Mouse (Mus musculus) liver, embryonic 11.5 days (tissue): ENCODE results near the gene Ogfod3. TPM values are rescaled to one million over a fixed set of nuclear protein-coding genes. Genes with fewer than 3 reads are reported as not detected.

Experiments
- ATAC-seq: fragments of 200-750 bp; cut with Nextera tagmentation; replicated peaks from 2 replicates; pipeline ENCODE4 v1.8.0; 2017; ENCODE audit warnings: moderate number of reproducible peaks, mild to moderate bottlenecking, moderate TSS enrichment, moderate library complexity; ENCODE audit not compliant: low FRiP score
- DNase-seq: peaks from one replicate; pipeline ENCODE4 v3.0.0-alpha.2; 2017; ENCODE audit warnings: low spot score
- H3K27ac ChIP-seq: fragments of 300-500 bp; sonication (generic); 2 replicates; pipeline ENCODE4 v1.5.1; 2014; ENCODE audit warnings: mild to moderate bottlenecking, low read depth, low read length, control low read depth
- H3K27me3 ChIP-seq: fragments of 300-500 bp; sonication (generic); replicated peaks from 2 replicates; pipeline ENCODE4 v1.6.1; 2014; ENCODE audit warnings: low read length, mixed read lengths; ENCODE audit not compliant: control insufficient read depth, insufficient read depth
- H3K36me3 ChIP-seq: fragments of 300-500 bp; sonication (generic); 2 replicates; pipeline ENCODE4 v1.6.1; 2014; ENCODE audit warnings: mild to moderate bottlenecking, low read length, moderate library complexity, mixed read lengths; ENCODE audit not compliant: control insufficient read depth, insufficient read depth
- H3K4me1 ChIP-seq: fragments of 300-500 bp; sonication (generic); replicated peaks from 2 replicates; pipeline ENCODE4 v1.6.1; 2014; ENCODE audit warnings: low read length, mixed read lengths; ENCODE audit not compliant: control insufficient read depth, insufficient read depth
- H3K4me2 ChIP-seq: fragments of 300-500 bp; sonication (generic); 2 replicates; pipeline ENCODE4 v1.6.1; 2014; ENCODE audit warnings: mild to moderate bottlenecking, control low read depth, moderate library complexity
- H3K4me3 ChIP-seq: fragments of 300-500 bp; sonication (generic); 2 replicates; pipeline ENCODE4 v1.5.1; 2014; ENCODE audit warnings: low read depth, low read length, control low read depth
- H3K9ac ChIP-seq: fragments of 300-500 bp; sonication (generic); 2 replicates; pipeline ENCODE4 v1.6.1; 2014; ENCODE audit warnings: low read depth, low read length, control low read depth
- H3K9me3 ChIP-seq: fragments of 300-500 bp; sonication (generic); 2 replicates; pipeline ENCODE4 v1.6.1; 2016; ENCODE audit warnings: low read length, inconsistent platforms, mixed read lengths; ENCODE audit not compliant: control insufficient read depth
- WGBS: fragments of 180-500 bp; shearing (Covaris S2); extraction: QIAGEN DNeasy Blood & Tissue Kit; methylation state at CpG from one replicate; pipeline ENCODE4 v1.1.7; 2014; 5-methylcytosine and 5-hydroxymethylcytosine counted together
- polyA plus RNA-seq: library from polyadenylated mRNA; unstranded; fragments of >200 nt; fragmentation: Nextera tagmentation; extraction: Ambion mirVana; gene quantifications from 2 replicates; pipeline ENCODE4 v1.2.1, GENCODE M21; 2014

Ogfod3 gene
- polyA plus RNA-seq, 1 experiment from 2014 or later: 23.4 TPM

GRCm38 (mm10) chr11:121176285-121177270, 27.9 kb downstream of the Ogfod3 start:
- Histone ChIP-seq H3K27ac (no peak overlapping the region), H3K4me1 (0 out of 2 replicates have a peak, but pooled peaks cover 4% of the 10 kb centered on the region), H3K27me3 (no peaks in the 10 kb centered on the region), H3K9ac (no peak overlapping the region), H3K4me3 (no peak overlapping the region), H3K4me2 (no peak overlapping the region), H3K36me3 (no peaks in the 10 kb centered on the region), H3K9me3 (no peaks in the 10 kb centered on the region)
- ATAC-seq (peak; percentile 62), DNase-seq (peak; percentile 50)
- 55% methylated on average over 12 of the region's 12 CpGs for WGBS

- Histone ChIP-seq H3K9ac (no peak overlapping the region), H3K27me3 (no peaks in the 10 kb centered on the region), H3K9me3 (no peaks in the 10 kb centered on the region), H3K4me2 (no peak overlapping the region), H3K4me3 (no peak overlapping the region), H3K27ac (no peak overlapping the region), H3K36me3 (no peaks in the 10 kb centered on the region), H3K4me1 (0 out of 2 replicates have a peak, but pooled peaks cover 4% of the 10 kb centered on the region)
- DNase-seq (no peak), ATAC-seq (no peak)
- 52% methylated on average over 3 of the region's 3 CpGs for WGBS
Measured at GRCm38 (mm10) chr11:121174234-121174633, 30.3 kb downstream of the Ogfod3 start.

GRCm38 (mm10) chr11:121173203-121173602, 31.3 kb downstream of the Ogfod3 start:
- H3K9ac ChIP-seq: no peak overlapping the region
- H3K9me3 ChIP-seq: no peaks in the 10 kb centered on the region
- H3K36me3 ChIP-seq: no peaks in the 10 kb centered on the region
- DNase-seq (no peak), ATAC-seq (no peak)
- 0 out of 2 replicates have a peak, but pooled peaks cover 4% of the 10 kb centered on the region for H3K4me1 ChIP-seq
- H3K4me2 ChIP-seq: no peak overlapping the region
- no peak overlapping the region for H3K4me3 ChIP-seq
- 76% methylated on average over 5 of the region's 5 CpGs for WGBS
- H3K27ac ChIP-seq: no peak overlapping the region
- H3K27me3 ChIP-seq: no peaks in the 10 kb centered on the region

- H3K9ac ChIP-seq: no peak overlapping the region
- no peaks in the 10 kb centered on the region for H3K36me3 ChIP-seq
- 87% methylated on average over 4 of the region's 4 CpGs for WGBS
- H3K4me3 ChIP-seq: no peak overlapping the region
- no peak for DNase-seq
- peaks cover 2% of the 10 kb centered on the region; the same call in 1 of the 2 replicates for H3K27me3 ChIP-seq
- no peaks in the 10 kb centered on the region for H3K9me3 ChIP-seq
- ATAC-seq: no peak
- H3K4me1 ChIP-seq: no peaks in the 10 kb centered on the region
- H3K4me2 ChIP-seq: no peak overlapping the region
- H3K27ac ChIP-seq: no peak overlapping the region
Measured at GRCm38 (mm10) chr11:121163751-121164150, 40.8 kb downstream of the Ogfod3 start.

- ATAC-seq (no peak), DNase-seq (no peak)
- 89% methylated on average over 26 of the region's 26 CpGs for WGBS
Measured at GRCm38 (mm10) chr11:121160636-121161346, 43.7 kb downstream of the Ogfod3 start.

GRCm38 (mm10) chr11:121159971-121160370, 44.5 kb downstream of the Ogfod3 start, which contains the start of gene Uts2r:
TSS of gene Uts2r (plus strand) at chr11:121160271.
- H3K36me3 ChIP-seq: no peaks in the 10 kb centered on the region
- 79% methylated on average over 5 of the region's 5 CpGs for WGBS
- H3K27ac ChIP-seq: no peak within 1 kb of the TSS
- DNase-seq (no peak), ATAC-seq (no peak)
- no peak within 1 kb of the TSS for H3K4me3 ChIP-seq
- H3K4me1 ChIP-seq: 0 out of 2 replicates have a peak, but pooled peaks cover 5% of the 10 kb centered on the region
- H3K9me3 ChIP-seq: no peaks in the 10 kb centered on the region
- H3K4me2 ChIP-seq: no peak within 1 kb of the TSS
- peaks cover 34% of the 10 kb centered on the region for H3K27me3 ChIP-seq
- no peak within 1 kb of the TSS for H3K9ac ChIP-seq

More at GRCm38 (mm10) chr11:121160636-121161346, 43.7 kb downstream of the Ogfod3 start:
- Histone ChIP-seq H3K36me3 (no peaks in the 10 kb centered on the region), H3K4me3 (no peak overlapping the region), H3K9ac (no peak overlapping the region), H3K9me3 (no peaks in the 10 kb centered on the region), H3K27ac (no peak overlapping the region), H3K4me2 (no peak overlapping the region), H3K27me3 (peaks cover 25% of the 10 kb centered on the region), H3K4me1 (0 out of 2 replicates have a peak, but pooled peaks cover 5% of the 10 kb centered on the region)

GRCm38 (mm10) chr11:121156411-121156891, 48.1 kb downstream of the Ogfod3 start:
- Histone ChIP-seq H3K27me3 (peaks cover 37% of the 10 kb centered on the region), H3K36me3 (no peaks in the 10 kb centered on the region), H3K9me3 (no peaks in the 10 kb centered on the region), H3K4me1 (0 out of 2 replicates have a peak, but pooled peaks cover 5% of the 10 kb centered on the region), H3K4me2 (peak overlapping the region; percentile 61), H3K9ac (no peak overlapping the region), H3K27ac (no peak overlapping the region), H3K4me3 (peak overlapping the region; percentile 34)
- WGBS: 3% methylated on average over 45 of the region's 45 CpGs
- no peak for DNase-seq
- no peak for ATAC-seq

- DNase-seq (no peak), ATAC-seq (no peak)
- WGBS: 34% methylated on average over 4 of the region's 4 CpGs
- Histone ChIP-seq H3K36me3 (no peaks in the 10 kb centered on the region), H3K4me2 (no peak overlapping the region), H3K4me1 (0 out of 2 replicates have a peak, but pooled peaks cover 5% of the 10 kb centered on the region), H3K9me3 (no peaks in the 10 kb centered on the region), H3K27ac (no peak overlapping the region), H3K27me3 (peaks cover 35% of the 10 kb centered on the region), H3K9ac (no peak overlapping the region), H3K4me3 (no peak overlapping the region)
Measured at GRCm38 (mm10) chr11:121154203-121154602, 50.3 kb downstream of the Ogfod3 start.
